Mouse (Mus musculus) spleen, adult 2 months (tissue): ENCODE results near the gene Secisbp2l.

Experiments
- CTCF ChIP-seq: fragments of 200-500 bp; IDR thresholded peaks from 2 replicates; pipeline ENCODE4 v1.5.1; 2011; ENCODE audit warnings: mild to moderate bottlenecking, inconsistent platforms; ENCODE audit not compliant: insufficient read depth, insufficient read length, insufficient replicate concordance; ENCODE audit errors: extremely low read depth
- POLR2A ChIP-seq: fragments of 200-500 bp; IDR thresholded peaks from 2 replicates; pipeline ENCODE4 v1.6.1; 2011; ENCODE audit warnings: low read depth, low read length, inconsistent platforms

GRCm38 (mm10) chr2:125795118-125795517 is 12.4 kb upstream of the Secisbp2l start:
- TF ChIP-seq POLR2A (no peak), CTCF (no peak)
